Mouse (Mus musculus) thymus, postnatal 36 days (tissue): Measurements from ENCODE around the gene Lhfpl5.
"Not testable (repeated sequence)": the region's sequence is repeated elsewhere in the genome, so short reads cannot be mapped to it uniquely, and the experiment has no call there.

Experiments used
- DNase-seq, 2 experiments: peaks; one replicate each; pipeline ENCODE4 v3.0.0; 2022; ENCODE audit warnings: mixed read lengths in 2 of 2

Gene Lhfpl5

GRCm38 (mm10) chr17:28575244-28576125, at the start of gene Lhfpl5:
Gene Lhfpl5, plus strand, starts transcription at chr17:28575641.
- DNase-seq = peak; percentile 57 to 67

DNA sequence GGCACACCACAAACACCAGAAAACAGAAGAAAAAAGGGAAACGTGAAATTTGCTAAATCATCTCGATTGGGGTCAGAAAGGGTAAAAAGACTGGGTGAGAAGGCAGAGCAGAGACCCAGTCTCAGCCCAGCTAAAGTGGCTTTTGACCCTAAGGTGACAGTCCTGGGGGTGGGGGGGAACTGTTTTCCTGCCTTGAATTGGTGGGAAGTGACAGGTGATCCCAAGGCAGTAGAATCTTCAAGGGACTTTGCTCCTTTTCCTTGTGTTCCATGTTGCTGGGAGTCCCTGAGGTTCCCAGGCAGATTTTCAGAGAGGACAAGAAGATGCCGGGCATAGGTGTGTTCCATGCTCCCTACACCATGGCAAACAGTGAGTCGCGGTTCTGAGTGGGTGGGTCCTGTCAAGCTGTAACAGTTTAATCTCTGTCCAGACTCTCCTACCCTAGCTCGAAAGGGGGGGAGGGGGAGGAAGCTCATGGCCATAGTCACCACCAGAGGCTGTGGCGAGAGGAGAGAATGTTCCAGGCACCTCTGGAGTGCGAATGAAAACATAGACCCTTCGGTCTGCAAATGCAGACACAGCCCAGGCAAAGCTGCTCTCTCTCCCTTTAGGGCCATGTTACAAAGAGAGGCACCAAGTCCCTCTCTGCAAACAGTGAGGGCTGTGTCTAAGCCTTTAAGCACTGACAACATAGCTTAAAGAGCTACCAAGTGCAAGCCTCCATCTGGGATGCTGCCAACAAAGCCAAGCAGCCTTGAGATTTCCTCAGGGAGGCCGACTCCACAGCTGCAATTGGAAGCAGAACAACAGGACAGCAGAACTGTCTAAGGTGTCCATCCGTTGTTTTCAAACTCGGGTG, 48.0 kb upstream of the Lhfpl5 start:
- peak; percentile 13 to 34 for DNase-seq

DNA sequence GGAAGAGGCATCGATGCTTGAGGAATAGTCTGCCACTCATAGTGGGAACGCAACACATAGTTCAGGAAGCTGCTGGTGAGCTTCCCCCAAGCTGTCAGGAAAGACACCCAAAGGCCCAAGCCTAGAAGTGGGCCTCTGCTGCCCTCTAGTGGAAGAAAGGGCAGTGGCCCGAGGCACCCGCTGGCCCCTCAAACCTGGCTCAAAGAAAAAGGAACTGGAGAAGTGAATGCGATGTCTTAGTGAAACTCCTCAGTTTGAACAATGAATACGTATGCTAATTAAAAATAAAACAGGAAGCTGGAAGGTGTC, 47.4 kb upstream of the Lhfpl5 start:
- peak; percentile 86 to 88 for DNase-seq

DNA sequence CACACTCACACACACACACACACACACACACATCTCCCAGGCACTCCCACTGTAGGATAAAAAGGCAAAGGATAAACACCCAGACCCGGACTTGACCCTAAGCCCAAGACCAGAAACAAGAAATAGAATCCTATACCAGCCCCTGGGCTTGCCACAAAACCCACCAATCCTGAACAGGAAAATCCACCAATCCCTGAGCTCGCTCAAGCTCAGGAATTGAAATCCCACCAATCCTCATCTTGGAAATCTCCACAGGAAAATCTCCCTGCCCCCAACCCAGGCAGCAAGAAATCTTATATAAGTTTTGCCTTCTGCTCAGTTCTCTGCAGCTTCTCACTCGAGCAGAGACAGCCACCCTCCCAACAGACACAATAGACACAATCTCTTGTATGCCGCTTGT, 46.3 kb upstream of the Lhfpl5 start:
- no peak for DNase-seq

DNA sequence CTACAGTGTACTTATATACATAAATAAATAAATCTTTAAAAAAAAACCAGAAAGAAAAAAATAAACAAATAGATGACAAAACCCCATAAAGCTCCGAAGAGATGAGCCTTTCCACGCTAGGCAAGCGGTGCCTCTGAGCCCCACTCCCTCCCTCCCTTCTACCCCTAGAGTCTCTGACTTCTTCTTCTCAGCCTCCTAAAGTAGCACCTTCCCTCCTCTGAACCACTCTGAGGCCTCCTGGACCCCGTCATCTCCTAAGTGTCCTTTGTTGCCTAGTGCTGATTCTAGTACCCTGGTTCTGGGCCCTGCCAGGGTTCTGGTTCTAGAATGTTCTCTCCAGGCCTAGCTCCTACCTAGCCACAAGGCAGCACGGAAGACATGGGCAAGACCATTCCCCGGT, 44.9 kb upstream of the Lhfpl5 start, which contains the start of gene Armc12:
Gene Armc12, plus strand, starts transcription at position 301 of the 400 bp plus-strand sequence.
- no peak for DNase-seq

DNA sequence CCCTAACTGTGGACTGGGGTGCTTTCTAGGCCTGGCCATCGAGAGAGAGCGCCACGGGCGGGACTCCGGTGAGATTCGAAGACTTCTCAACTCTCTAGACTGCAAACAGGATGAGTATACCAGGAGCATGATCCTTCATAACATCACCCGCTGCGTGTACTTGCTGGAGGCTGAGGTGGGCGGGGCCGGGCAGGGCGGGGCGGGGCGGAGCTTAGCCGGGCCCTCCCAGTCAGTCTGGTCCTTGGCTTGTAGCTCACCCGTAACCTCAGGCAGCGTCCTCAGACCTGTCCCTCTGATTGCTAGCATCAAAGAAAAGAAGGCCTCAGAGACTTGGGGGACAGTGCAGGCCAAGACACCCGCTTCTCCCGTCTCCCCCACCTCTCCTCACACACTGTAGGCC, 43.5 kb upstream of the Lhfpl5 start:
- DNase-seq = no peak

DNA sequence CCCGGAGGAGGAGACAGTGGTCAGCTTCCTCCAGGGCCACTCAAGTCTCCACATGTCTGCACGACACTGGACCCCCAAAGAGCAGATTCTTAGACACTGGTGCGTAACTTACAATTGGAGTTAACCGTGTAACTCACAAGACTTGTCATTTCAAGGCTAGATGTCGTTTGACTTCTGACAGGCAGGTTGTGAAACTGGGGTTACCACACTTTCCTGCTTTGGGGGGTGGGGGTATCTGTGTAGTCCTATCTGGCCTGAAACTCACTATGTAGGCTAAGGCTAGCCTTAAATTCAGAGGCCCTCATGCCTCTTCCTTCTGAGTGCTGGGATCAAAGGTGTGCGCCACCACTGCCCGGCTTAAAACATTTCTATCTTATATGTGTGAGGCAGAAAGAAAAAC, 42.9 kb upstream of the Lhfpl5 start:
- DNase-seq = no peak

GRCm38 (mm10) chr17:28533327-28533726, 42.1 kb upstream of the Lhfpl5 start:
- DNase-seq = no peak

DNA sequence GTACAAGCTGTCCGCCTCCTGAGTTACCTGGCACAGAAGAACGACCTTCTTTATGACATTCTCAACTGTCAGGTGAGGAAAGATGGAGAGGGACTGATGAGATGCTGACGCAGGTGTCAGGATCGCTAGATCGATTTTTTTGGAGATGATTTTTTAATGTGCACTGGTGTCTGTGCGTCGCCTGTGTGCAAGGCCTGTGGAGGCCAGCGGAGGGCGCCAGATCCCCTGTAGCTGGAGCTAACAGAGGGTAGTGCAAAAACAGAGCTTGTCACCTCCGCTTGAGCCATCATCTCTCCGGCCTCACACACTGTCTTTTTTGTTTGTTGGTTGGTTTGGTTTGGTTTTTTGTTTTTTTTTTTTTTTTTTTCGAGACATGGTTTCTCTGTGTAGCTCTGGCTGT, 37.6 kb upstream of the Lhfpl5 start:
- DNase-seq = no peak

- DNase-seq = no peak
Observed at GRCm38 (mm10) chr17:28546925-28547324, 28.5 kb upstream of the Lhfpl5 start.

- no peak for DNase-seq
Observed at GRCm38 (mm10) chr17:28548550-28548949, 26.9 kb upstream of the Lhfpl5 start.

DNA sequence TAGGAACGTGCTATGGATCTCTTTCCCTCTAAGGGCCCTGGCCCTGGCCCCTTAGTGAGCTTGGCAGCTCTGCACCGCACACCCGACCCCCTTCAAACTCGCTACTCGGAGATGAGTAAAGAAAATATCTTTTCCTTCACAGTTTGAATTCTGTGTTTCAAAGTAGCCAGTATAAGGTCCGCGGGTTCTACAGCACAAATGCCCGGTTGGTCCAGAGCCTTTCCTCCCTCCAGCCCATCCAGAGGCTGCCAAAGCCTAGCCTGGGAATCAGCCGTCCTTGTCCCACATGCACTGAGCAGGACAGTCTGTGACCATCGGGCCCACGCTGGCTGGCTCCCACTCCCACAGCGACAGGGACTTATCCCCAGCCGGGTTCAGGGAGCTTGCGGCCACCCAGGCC, 26.3 kb upstream of the Lhfpl5 start, which contains the start of gene Clpsl2:
Gene Clpsl2, plus strand, starts transcription at position 301 of the 400 bp plus-strand sequence.
- DNase-seq = no peak

- peak; percentile 72 to 79 for DNase-seq
Observed at GRCm38 (mm10) chr17:28553040-28553793, 22.2 kb upstream of the Lhfpl5 start.

- not testable (repeated sequence) for DNase-seq
Observed at GRCm38 (mm10) chr17:28554021-28554420, 21.4 kb upstream of the Lhfpl5 start.

GRCm38 (mm10) chr17:28556635-28557396, 18.6 kb upstream of the Lhfpl5 start:
- DNase-seq = no peak

GRCm38 (mm10) chr17:28557772-28558171, 17.7 kb upstream of the Lhfpl5 start:
- DNase-seq = no peak

GRCm38 (mm10) chr17:28560598-28560997, 14.8 kb upstream of the Lhfpl5 start, which contains the start of gene Clps:
Gene Clps, minus strand, starts transcription at chr17:28560766.
- no peak for DNase-seq

GRCm38 (mm10) chr17:28561613-28562012, 13.8 kb upstream of the Lhfpl5 start:
- DNase-seq = no peak

- DNase-seq = no peak
Observed at GRCm38 (mm10) chr17:28565181-28565580, 10.3 kb upstream of the Lhfpl5 start.

DNA sequence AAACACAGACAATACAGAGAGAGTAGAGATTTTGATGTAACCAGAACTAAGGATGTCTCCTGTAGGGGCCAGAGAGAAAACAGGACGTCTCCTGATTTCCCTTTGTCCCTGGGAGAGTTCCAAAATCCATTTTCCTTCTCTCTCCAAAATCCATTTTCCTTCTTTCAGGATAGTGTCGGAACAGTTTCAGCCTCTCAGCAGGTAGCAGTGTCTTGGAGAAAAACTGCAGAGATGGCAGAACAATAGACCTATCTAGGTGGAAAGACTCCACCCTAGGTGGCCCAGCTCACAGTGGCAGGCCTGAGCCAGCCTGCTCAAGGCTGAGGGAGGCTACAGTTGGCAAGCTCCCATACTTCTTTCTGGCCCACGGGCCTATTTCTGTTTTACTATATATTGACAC, 7.9 kb upstream of the Lhfpl5 start:
- DNase-seq = no peak

GRCm38 (mm10) chr17:28571868-28572267, 3.6 kb upstream of the Lhfpl5 start:
- DNase-seq = no peak

DNA sequence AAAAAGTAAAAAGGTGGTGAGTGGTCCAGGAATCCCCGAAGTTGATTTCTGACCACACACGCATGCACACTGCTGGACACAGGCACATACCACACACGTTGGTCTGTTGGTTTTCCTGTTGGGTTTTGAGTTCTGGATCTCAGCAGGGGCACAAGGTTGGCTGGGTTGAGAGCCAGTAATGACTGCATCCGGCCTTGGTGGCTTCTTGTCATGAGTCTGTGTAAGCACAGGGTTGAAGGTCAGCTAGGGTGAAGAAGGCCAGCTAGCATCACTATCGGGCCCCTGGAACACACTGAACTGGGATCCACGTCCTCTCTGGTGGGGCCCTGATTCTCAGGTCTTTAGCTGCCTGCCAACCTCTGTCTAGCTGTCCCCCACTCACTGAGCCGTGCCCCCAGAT, 2.9 kb upstream of the Lhfpl5 start:
- no peak for DNase-seq
